Mouse (Mus musculus) layer of hippocampus, adult 9-11 months (tissue): ENCODE measurements around the gene Slc25a21.

Source experiments
- DNase-seq: peaks from one replicate; pipeline ENCODE4 v3.0.0; 2022

Gene Slc25a21

GRCm38 (mm10) chr12:56687640-56688481, 509.4 kb downstream of the Slc25a21 start:
- DNase-seq: no peak

GRCm38 (mm10) chr12:56681096-56681811, 516.0 kb downstream of the Slc25a21 start:
- no peak for DNase-seq

- no peak for DNase-seq
Measured at GRCm38 (mm10) chr12:56677620-56678019, 519.7 kb downstream of the Slc25a21 start.

GRCm38 (mm10) chr12:56674726-56675125, 522.5 kb downstream of the Slc25a21 start:
- DNase-seq: no peak

- no peak for DNase-seq
Measured at GRCm38 (mm10) chr12:56670795-56671194, 526.5 kb downstream of the Slc25a21 start.

GRCm38 (mm10) chr12:56669451-56670122, 527.7 kb downstream of the Slc25a21 start:
- no peak for DNase-seq
